Mouse (Mus musculus) heart, postnatal 0 days (tissue): ENCODE measurements around the gene Rbfox3. TPM values are rescaled to one million over a fixed set of nuclear protein-coding genes. Genes with fewer than 3 reads are reported as not detected.

Experiments used
- ATAC-seq: fragments of 200-750 bp; cut with Nextera tagmentation; 2 replicates; pipeline ENCODE4 v1.8.0; 2017; ENCODE audit warnings: low read depth, moderate number of reproducible peaks, moderate library complexity; ENCODE audit not compliant: insufficient read depth
- DNase-seq: peaks from one replicate; pipeline ENCODE4 v3.0.0-alpha.2; 2016; ENCODE audit warnings: low spot score
- H3K27ac ChIP-seq: fragments of 300-500 bp; sonication (generic); 2 replicates; pipeline ENCODE4 v1.5.1; 2014; ENCODE audit warnings: low read depth, mild to moderate bottlenecking
- H3K27me3 ChIP-seq: fragments of 300-500 bp; sonication (generic); 2 replicates; pipeline ENCODE4 v1.6.1; 2014; ENCODE audit warnings: low read length, mixed read lengths; ENCODE audit not compliant: control insufficient read depth, insufficient read depth
- H3K36me3 ChIP-seq: fragments of 300-500 bp; sonication (generic); replicated peaks from 2 replicates; pipeline ENCODE4 v1.6.1; 2014; ENCODE audit warnings: low read length, mixed read lengths; ENCODE audit not compliant: control insufficient read depth, insufficient read depth
- H3K4me1 ChIP-seq: fragments of 300-500 bp; sonication (generic); 2 replicates; pipeline ENCODE4 v1.6.1; 2014; ENCODE audit warnings: antibody characterized with exemption; ENCODE audit not compliant: control insufficient read depth, insufficient read depth
- H3K4me2 ChIP-seq: fragments of 300-500 bp; sonication (generic); 2 replicates; pipeline ENCODE4 v1.6.1; 2014; ENCODE audit warnings: low read depth, mild to moderate bottlenecking, low read length, moderate library complexity
- H3K4me3 ChIP-seq: fragments of 300-500 bp; sonication (generic); 2 replicates; pipeline ENCODE4 v1.5.1; 2014; ENCODE audit warnings: low read depth, low read length
- H3K9ac ChIP-seq: fragments of 300-500 bp; sonication (generic); replicated peaks from 2 replicates; pipeline ENCODE4 v1.6.1; 2014; ENCODE audit warnings: low read depth, low read length, mixed read lengths
- H3K9me3 ChIP-seq: fragments of 300-500 bp; sonication (generic); replicated peaks from 2 replicates; pipeline ENCODE4 v1.6.1; 2016; ENCODE audit warnings: low read length; ENCODE audit not compliant: control insufficient read depth
- CTCF ChIP-seq: IDR thresholded peaks from 2 replicates; pipeline ENCODE4 v1.5.1; 2016; ENCODE audit warnings: antibody characterized with exemption, control low read depth, low read depth
- EP300 ChIP-seq: IDR thresholded peaks from 2 replicates; pipeline ENCODE4 v1.6.1; 2016; ENCODE audit warnings: antibody characterized with exemption, low read depth
- WGBS: fragments of 180-500 bp; shearing (Covaris S2); extraction: QIAGEN DNeasy Blood & Tissue Kit; methylation state at CpG from one replicate; pipeline ENCODE4 v1.1.7; 2014; 5-methylcytosine and 5-hydroxymethylcytosine counted together
- polyA plus RNA-seq: library from polyadenylated mRNA; unstranded; fragments of >200 nt; fragmentation: Nextera tagmentation; extraction: Ambion mirVana; gene quantifications from 2 replicates; pipeline ENCODE4 v1.2.1, GENCODE M21; 2015
- total RNA-seq: library from RNA; depleted of rRNA; stranded (reverse); fragments of >200 nt; gene quantifications from 2 replicates; pipeline ENCODE4 v1.2.3, GENCODE M21; 2014; ENCODE audit warnings: low replicate concordance

The Rbfox3 gene
- total and polyA plus RNA-seq, 2 experiments from 2014 or later: 0.08 to 1.2 TPM

DNA sequence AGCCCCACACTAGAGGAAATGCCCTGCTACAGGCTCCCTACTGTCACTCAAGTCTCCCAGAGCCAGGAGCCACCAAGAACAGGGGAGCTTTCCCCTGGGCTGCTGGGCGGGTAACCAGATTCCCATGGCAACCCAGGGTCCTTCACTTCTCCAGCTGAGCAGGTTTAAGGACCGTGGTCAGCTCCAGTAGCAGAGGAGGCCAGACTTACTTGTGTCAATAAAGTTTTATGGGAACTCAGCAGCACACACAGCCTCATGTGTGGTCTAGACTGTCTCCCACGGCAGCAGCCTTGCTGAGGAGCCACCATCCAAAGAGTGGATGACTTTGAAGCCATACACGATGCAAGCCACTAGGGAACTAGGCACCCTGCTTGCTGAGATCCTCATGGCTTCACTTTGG is 365.7 kb downstream of the Rbfox3 start:
- Histone ChIP-seq H3K27me3 (peaks cover 16% of the 10 kb centered on the region), H3K36me3 (no peaks in the 10 kb centered on the region), H3K27ac (no peak overlapping the region), H3K9me3 (no peaks in the 10 kb centered on the region), H3K4me1 (no peaks in the 10 kb centered on the region), H3K4me2 (no peak overlapping the region), H3K9ac (no peak overlapping the region), H3K4me3 (no peak overlapping the region)
- WGBS: 23% methylated on average over 4 of the region's 4 CpGs
- DNase-seq: no peak
- ATAC-seq: no peak
- TF ChIP-seq EP300: no peak
- no peak for TF ChIP-seq CTCF

DNA sequence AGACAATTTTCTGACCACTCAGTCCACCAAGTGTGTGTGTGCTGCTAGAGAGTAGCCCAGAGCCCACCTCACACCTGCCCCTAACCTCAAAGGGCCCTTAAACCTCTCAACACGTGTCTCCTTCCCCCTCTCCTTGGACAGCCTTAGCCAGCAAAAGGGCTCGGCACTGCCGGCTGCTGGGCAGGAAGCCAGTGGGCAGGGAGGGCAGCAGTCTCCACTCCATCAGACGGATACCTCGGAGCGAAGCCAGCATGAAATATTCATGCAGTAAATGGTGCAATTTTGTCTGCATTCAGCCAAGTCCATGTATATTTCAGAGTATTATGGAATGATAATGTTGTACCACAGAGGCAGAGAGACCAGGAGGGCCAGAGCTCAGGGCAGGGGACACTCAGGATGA is 366.8 kb downstream of the Rbfox3 start:
- no peak for TF ChIP-seq EP300
- TF ChIP-seq CTCF: no peak
- H3K27ac ChIP-seq: no peak overlapping the region
- no peak for ATAC-seq
- H3K9ac ChIP-seq: no peak overlapping the region
- peaks cover 19% of the 10 kb centered on the region for H3K27me3 ChIP-seq
- H3K9me3 ChIP-seq: no peaks in the 10 kb centered on the region
- WGBS: 62% methylated on average over 6 of the region's 6 CpGs
- DNase-seq: no peak
- H3K4me3 ChIP-seq: no peak overlapping the region
- H3K36me3 ChIP-seq: no peaks in the 10 kb centered on the region
- no peak overlapping the region for H3K4me2 ChIP-seq
- no peaks in the 10 kb centered on the region for H3K4me1 ChIP-seq

DNA sequence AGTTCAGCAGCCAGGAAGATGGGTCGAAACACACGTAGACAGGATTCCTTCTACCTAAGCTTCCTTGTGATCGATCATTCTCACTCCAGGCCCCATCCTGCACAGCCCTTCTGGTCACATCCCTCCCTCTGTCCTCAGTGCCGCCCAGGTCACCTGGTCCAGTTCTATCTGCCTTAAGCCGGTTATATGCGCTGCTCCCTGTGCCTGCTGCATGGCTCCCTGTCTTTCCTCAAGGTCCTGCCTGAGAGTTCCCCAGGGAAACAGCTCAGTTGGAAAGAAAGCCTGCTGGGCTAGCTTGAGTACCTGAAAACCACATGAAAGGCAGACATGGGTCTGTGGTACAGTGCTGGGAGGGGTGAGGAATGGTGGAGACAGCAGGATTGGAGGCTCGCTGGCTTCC is 368.5 kb downstream of the Rbfox3 start:
- Histone ChIP-seq H3K9me3 (no peaks in the 10 kb centered on the region), H3K36me3 (no peaks in the 10 kb centered on the region), H3K4me3 (no peak overlapping the region), H3K27ac (no peak overlapping the region), H3K9ac (no peak overlapping the region), H3K4me1 (no peaks in the 10 kb centered on the region), H3K27me3 (peaks cover 19% of the 10 kb centered on the region), H3K4me2 (no peak overlapping the region)
- no peak for ATAC-seq
- no peak for DNase-seq
- WGBS: 61% methylated on average over 7 of the region's 7 CpGs
- no peak for TF ChIP-seq CTCF
- no peak for TF ChIP-seq EP300

DNA sequence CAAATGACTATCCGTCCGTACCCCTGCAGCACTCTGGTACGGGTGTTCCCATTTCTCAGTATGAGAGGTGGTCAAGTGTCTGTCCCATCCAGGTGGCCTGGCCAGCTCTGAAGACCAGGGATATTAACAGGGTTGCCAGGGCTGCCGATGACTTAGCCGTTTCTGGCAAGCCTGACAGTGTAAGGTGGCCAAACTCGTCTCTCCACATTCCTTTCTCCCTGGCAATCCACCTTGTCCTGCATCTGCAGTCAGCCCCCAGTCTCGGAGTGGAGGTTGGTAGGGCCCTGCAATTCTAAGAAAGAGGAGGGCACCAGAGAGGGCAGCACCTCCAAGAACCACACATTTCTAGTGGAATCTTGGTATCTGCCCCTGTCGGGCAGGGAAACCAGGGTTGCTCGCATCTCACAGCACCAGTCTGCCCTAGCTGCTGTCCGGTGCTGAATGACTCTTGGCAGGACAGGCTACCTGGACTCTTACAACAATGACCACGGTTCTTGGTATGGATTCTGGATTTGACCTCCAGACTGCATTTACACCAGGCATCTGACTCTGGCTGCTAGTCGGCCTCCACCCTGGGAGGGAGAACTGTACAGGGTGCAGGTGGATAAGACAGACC is 370.9 kb downstream of the Rbfox3 start:
- Histone ChIP-seq H3K9ac (no peak overlapping the region), H3K4me3 (no peak overlapping the region), H3K4me1 (no peaks in the 10 kb centered on the region), H3K9me3 (no peaks in the 10 kb centered on the region), H3K27me3 (peaks cover 29% of the 10 kb centered on the region), H3K4me2 (no peak overlapping the region), H3K27ac (no peak overlapping the region), H3K36me3 (no peaks in the 10 kb centered on the region)
- ATAC-seq (no peak), DNase-seq (no peak)
- no peak for TF ChIP-seq EP300
- no peak for TF ChIP-seq CTCF
- WGBS: 54% methylated on average over 12 of the region's 12 CpGs

DNA sequence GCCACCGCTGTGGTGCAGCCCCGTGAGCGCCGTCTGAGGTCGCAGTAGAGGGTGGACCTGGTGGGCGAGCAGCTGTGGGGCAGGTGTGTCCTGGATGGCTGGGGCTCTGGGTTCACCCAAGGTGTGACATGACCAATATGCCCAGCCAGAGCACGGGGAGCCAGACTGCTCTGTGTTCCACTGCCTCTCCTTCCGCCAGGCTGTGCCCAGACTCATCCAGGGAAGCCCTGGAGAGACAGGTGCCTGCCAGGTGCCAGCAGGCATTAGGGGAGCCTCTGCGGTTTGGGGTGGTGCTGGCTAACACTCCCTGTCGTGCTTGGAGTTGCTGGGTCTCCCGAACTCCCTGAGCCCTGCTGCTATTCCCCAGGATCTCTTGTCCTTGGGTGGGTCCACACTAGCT is 373.4 kb downstream of the Rbfox3 start:
- DNase-seq (no peak), ATAC-seq (no peak)
- Histone ChIP-seq H3K9me3 (no peaks in the 10 kb centered on the region), H3K36me3 (no peaks in the 10 kb centered on the region), H3K27ac (no peak overlapping the region), H3K9ac (no peak overlapping the region), H3K4me3 (no peak overlapping the region), H3K4me1 (no peaks in the 10 kb centered on the region), H3K27me3 (peaks cover 46% of the 10 kb centered on the region), H3K4me2 (no peak overlapping the region)
- TF ChIP-seq EP300: no peak
- no peak for TF ChIP-seq CTCF
- WGBS: 77% methylated on average over 11 of the region's 11 CpGs

DNA sequence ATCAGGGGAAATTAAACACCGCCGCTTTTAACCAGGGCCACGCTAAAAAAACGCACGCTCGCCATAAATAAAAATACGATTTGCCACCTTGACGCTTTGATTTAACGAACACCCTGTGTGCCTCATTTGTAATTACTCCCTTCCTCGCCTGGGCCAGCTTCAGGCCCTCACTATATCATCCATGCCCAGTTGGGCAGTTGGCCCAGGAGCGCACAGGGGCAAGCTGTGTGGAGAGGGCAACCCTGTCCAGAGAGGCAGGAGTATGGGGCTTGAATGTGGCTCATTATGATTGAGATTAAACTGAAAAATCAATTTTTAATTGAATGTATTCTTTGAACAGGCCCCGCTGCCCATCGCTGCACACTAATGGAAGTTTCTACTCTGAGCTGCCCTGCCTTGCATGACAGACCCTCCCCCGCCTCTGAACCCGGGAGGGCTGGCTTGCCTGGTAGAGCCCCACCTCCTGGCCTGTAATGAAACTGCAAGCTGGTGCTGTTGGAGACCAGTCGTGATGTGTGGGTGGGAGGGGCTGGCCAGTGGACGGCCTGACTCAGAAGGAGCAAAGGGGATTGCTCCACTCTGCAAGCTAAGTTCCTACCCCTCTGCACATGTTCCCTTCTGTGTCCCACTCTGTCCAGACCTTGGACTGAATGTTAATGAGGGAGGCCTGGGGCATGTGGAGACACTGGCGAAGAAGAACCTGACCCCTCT is 376.9 kb downstream of the Rbfox3 start:
- TF ChIP-seq EP300: no peak
- peak; percentile 45 for TF ChIP-seq CTCF
- no peaks in the 10 kb centered on the region for H3K36me3 ChIP-seq
- WGBS: 31% methylated on average over 18 of the region's 18 CpGs
- ATAC-seq (no peak), DNase-seq (no peak)
- no peak overlapping the region for H3K4me3 ChIP-seq
- H3K9ac ChIP-seq: no peak overlapping the region
- peaks cover 31% of the 10 kb centered on the region for H3K27me3 ChIP-seq
- no peak overlapping the region for H3K4me2 ChIP-seq
- no peaks in the 10 kb centered on the region for H3K4me1 ChIP-seq
- no peak overlapping the region for H3K27ac ChIP-seq
- no peaks in the 10 kb centered on the region for H3K9me3 ChIP-seq
